ENCODE assay signal across 18 mouse cellular contexts in the genomic region with DNA sequence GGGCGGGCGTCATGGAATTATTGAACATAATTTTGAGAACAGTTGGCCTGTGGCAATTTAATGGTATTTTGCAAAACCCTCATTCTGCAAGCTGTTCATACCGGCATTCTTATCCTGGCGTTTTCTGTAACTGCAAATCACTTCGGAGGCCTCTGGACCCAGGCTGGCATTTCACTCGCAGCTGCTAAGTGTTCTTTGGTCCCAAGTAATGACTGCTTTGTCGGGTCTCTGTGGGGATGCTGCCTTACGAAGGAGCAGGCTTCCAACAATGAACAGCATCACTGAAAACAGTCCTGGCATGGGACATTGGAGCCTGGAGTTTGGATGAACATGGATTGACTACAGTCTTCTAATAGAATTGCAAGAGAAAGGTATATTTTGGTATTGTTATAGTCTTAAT.
"Had no signal": no experiment of that assay in that cellular context is flagged by ENCODE, and none has a peak within 500 bp of the region (broad histone marks: within the 10 kb centered on the region; RNA-seq: fewer than 3 reads in every experiment).

No protein-coding gene starts in this region.

- ATAC-seq: intestine, postnatal 0 days; liver, embryonic 12.5 days had no signal

- H3K9me3 ChIP-seq: limb, embryonic 10.5 days; lung, embryonic 15.5 days; midbrain, embryonic 12.5 days; neural tube, embryonic 15.5 days had no signal

- H3K4me2 ChIP-seq: limb, embryonic 13.5 days; liver, embryonic 12.5 days; liver, embryonic 15.5 days; lung, embryonic 15.5 days; midbrain, embryonic 12.5 days; neural tube, embryonic 12.5 days; neural tube, embryonic 15.5 days had no signal

- H3K27ac ChIP-seq: kidney, postnatal 0 days; limb, embryonic 10.5 days; limb, embryonic 13.5 days; liver, embryonic 12.5 days; liver, embryonic 15.5 days; lung, embryonic 15.5 days; midbrain, embryonic 12.5 days; neural tube, embryonic 12.5 days; neural tube, embryonic 15.5 days had no signal

- DNase-seq: kidney, adult 2 months; kidney, postnatal 25 days; liver; lung, adult 18-20 months; lung, postnatal 10 days; lung, postnatal 36 days; thymus, adult 18-20 months; thymus, postnatal 36 days had no signal

- H3K27me3 ChIP-seq: limb, embryonic 13.5 days; liver, embryonic 12.5 days; liver, embryonic 15.5 days; lung, embryonic 15.5 days; midbrain, embryonic 12.5 days; neural tube, embryonic 12.5 days; neural tube, embryonic 15.5 days had no signal

- H3K36me3 ChIP-seq: limb, embryonic 10.5 days; limb, embryonic 13.5 days; liver, embryonic 12.5 days; liver, embryonic 15.5 days; lung, embryonic 15.5 days; midbrain, embryonic 12.5 days; neural tube, embryonic 12.5 days; neural tube, embryonic 15.5 days had no signal

- H3K4me3 ChIP-seq: limb, embryonic 10.5 days; limb, embryonic 13.5 days; liver, embryonic 12.5 days; liver, embryonic 15.5 days; lung, embryonic 15.5 days; midbrain, embryonic 12.5 days; neural tube, embryonic 12.5 days; neural tube, embryonic 15.5 days had no signal

- H3K4me1 ChIP-seq: limb, embryonic 10.5 days; limb, embryonic 13.5 days; liver, embryonic 12.5 days; liver, embryonic 15.5 days; lung, embryonic 15.5 days had no signal

- H3K9ac ChIP-seq: limb, embryonic 13.5 days; liver, embryonic 12.5 days; liver, embryonic 15.5 days; lung, embryonic 15.5 days; midbrain, embryonic 12.5 days; neural tube, embryonic 12.5 days; neural tube, embryonic 15.5 days had no signal
